Mouse (Mus musculus) cerebellum, postnatal 10 days (tissue): ENCODE measurements at regions not wholly inside any gene's neighbourhood (a gene's known extent, or its start where the extent isn't known, plus 50 kb on each side); places are given as distances from the start of the nearest gene placed in this dataset.

Experiments used
- DNase-seq, 2 experiments: peaks; one replicate each; pipeline ENCODE4 v3.0.0; 2021; ENCODE audit warnings: mixed read lengths in 2 of 2

DNA sequence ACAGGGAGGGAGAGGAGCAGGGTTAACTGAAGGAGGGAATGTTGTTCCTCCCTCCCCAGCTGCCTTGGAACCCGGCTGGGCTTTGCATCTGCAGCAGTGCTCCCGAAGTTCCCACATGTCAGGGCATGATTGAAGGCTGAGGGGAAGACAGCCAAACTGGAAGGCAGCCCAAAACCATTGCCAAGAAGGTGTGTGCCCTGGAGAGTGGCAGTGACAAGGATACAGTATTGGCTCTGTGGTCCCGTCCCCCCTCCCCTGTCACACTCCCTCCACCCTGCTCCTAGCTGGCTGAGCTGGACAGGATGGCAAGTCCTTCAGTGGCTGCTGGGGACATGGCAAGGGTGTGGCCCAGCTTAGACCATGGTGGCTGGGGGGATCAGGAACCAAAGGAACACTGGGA, 79.1 kb downstream of the Cyp26b1 start:
- DNase-seq: peak; percentile 42 to 53

DNA sequence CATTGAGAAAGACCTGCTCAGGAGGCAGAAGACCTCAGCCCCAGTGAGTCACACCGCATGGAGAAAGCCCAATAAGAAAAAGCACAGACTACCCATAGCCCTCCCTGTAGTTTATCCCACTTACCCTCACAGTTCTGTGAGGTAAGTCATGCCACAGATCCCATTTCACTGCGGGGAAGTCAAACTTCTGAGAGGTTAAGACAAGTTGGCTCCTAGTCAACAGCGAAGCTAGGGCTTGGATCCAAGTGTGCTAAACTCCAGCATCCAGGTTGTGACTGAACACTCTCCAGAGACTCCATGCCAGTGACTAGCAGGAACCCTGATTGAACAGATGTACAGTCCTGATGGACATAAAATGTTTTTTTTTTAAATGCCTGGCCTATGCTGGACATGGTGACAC, 85.1 kb downstream of the Cyp26b1 start:
- DNase-seq: peak in 1 of 2 experiments; percentile 20

DNA sequence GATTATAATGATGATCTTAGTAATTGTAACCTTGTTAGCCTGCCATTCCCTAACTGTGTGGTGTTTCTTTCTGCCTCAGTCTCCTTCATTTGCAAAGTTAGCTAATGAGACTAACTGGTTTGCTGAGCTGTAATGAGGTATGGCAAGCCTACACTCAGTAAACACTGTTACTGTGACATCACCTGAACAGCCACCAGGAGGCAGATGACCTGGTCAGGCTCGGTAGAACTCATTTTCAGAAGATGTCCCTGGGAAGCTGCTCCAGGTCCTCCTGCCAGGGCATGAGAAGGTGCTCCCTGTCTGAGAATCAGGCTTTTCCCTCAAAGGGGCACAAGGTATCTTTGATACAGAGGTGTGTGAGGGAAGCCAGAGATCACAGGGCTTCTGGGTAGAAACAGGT, 87.0 kb downstream of the Cyp26b1 start:
- no peak for DNase-seq

DNA sequence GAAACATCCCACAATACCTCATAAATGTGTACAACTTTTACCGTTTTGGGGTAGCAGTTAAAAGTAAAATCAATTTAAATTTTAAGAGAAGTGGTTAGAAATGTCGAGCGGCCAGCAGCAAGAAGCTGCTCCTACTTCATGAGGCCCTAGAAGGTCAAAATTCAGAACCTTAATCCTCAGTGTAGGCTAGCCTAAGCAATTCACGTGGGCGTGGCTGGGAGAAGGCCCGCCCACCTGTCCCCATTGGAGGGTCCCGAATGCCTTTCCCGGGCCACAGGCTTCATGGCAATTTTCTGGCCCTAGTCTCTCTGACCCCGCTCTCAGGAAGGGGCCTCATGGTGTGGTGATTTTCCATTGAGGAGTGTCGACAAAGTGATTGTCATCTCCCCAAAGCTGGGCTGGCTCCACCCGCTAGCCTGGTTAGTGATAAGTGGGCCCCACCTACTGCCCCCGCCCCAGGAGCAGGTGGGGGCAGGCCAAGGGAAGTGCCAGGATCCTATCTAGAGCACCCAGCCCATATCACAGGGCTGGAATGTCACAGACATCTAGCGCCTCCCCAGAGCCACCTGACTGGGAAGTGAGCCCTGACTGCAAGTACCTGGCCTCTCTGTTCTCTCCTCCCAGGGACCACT, 93.3 kb downstream of the Cyp26b1 start:
- no peak for DNase-seq

DNA sequence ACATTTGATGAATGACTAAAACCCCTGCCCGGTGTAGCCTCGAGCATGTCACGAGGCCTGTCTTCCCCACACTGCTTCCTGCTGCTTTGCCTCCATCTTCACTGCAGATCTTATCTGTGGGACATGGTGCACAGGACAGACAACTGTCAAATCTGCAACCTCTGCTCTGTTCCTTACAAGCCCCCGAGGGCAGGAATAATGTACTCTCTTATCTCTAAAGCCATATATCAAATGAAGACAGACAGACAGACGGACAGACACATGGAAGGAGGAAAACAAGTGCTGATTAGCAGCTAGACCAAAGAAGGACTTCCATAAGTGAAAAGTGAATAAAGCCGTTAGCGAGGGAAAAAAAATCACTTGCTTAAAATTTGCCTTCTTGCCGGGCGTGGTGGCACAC, 95.6 kb downstream of the Cyp26b1 start:
- no peak for DNase-seq

DNA sequence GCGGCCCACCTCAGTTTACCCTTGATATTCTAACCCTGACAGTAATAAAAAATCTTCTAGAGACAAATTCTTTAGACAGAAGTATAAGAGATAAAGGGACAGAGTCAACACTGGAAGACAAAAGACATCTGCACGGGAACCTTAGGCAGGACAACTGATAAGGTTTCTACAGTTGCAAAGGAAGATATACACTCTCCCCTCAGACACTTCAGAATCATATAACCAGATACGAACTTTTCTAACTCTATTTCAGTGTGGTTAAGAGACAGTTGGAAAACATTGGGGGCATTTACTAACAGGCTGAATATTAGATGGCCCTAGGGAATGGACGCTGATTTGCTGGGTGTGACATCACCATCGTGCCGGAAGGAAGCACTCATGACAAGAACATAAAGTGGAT, 100.0 kb downstream of the Cyp26b1 start:
- no peak for DNase-seq

DNA sequence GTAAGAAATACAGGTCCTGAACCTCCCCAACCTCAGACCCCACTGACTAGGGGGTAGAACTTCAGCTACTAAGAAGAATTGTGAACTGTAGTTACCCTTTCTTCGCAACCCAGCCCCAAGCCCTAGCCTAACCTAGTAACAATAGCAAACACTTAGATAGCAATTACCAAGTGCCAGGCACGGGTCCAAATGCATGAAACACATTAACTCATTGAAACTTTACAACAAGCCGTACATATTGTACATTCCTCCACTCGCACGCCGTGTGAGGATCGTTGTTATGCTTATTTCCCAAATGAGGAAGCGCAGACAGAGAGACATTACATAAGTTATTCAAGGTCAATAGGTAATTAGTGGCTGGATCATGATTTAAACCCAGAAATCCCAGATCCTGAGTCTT, 100.5 kb downstream of the Cyp26b1 start:
- no peak for DNase-seq

DNA sequence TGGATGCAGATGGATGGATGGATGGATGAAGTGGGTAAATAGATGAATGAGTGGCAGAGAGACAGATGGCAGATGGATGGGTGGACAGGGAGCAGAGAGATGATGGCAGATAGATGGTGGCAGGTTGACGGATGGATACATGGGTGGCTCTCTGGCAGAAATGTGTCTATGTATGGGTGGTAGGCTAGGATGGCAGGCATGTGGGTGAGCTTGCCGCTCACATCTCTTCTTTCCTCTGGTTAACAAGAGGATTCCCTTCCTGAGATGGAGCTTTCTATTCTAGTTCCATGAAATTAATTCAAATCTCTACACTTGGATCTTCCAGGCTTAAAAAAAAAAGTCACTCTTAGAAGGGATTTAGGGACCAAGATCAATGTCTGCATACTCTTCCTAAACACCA, 101.1 kb downstream of the Cyp26b1 start:
- no peak for DNase-seq

DNA sequence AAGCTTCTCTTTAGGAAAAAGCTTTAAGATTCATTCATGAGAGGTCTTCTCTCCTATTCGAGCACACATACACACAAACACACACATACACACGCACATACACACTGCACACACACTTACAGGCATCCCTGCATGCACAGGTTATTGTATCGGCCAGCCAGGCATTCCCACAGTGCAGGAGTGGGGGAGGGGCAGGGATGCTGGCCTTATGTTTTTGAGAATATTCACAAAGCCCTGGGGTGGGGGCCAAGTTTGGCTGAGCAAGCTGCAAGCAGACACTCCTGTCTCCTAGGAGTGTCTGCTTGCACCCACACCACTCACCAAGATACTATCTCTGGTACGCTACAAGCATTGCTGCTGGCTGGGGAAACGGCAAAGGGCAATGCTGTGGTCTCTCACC, 102.6 kb downstream of the Cyp26b1 start:
- peak; percentile 61 to 65 for DNase-seq

DNA sequence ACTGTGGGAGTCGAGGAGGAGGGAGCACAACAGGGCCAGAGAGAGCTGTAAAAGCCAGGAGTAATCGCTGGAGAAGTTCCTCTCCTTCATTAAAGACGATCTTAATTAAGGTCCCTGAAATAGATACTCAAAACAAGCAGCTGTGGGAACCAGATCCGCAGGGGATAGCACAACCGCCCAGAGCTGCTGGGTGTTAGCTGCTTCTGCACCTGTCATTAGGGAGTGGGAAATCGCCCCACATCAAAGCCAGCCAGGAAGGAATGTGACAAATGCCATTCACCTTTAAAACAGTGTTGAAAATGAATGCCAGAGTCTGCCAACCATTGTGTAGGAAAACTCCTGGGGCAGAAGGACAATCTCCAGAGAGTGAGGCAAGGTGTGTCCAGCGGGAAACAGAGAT, 112.5 kb downstream of the Cyp26b1 start:
- DNase-seq: no peak

DNA sequence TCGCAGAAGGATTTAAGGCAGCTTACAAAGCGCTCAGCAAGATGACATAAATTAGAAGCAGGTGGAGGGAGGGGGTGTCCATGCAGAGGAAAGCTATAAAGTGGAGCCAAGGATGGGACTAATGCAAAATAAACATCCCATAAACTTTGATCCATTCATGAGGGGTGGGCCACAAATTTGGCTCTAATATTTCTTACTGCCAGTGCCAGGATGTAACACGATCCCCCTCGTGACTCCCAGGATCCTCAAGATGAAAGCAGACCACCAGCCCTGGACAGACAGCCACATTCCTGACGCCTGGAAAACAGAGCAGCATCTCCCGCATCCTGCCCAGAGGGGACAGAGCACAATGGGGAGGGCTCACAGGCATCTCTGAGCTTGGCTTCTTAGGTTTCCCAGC, 116.6 kb downstream of the Cyp26b1 start:
- DNase-seq: no peak

DNA sequence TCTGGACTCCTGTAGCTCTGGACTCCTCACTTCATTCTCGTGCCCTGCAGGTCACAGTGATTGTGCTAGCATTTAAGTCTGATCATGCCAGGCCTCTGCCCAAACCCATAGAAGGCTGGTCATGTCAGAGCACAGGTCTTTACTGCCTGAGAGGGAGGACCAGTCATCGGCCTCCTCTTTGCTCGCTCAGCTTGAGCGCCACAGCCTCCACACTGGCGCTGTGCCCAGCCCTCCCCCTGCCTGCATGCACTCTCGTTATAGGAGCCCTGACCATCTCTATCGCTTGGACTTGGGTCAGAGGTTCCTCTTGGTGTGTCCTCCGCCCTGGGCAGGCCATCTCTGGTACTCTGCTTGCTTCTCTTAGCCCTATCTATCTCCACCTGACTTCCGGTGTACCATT, 117.2 kb downstream of the Cyp26b1 start:
- peak; percentile 76 to 82 for DNase-seq

DNA sequence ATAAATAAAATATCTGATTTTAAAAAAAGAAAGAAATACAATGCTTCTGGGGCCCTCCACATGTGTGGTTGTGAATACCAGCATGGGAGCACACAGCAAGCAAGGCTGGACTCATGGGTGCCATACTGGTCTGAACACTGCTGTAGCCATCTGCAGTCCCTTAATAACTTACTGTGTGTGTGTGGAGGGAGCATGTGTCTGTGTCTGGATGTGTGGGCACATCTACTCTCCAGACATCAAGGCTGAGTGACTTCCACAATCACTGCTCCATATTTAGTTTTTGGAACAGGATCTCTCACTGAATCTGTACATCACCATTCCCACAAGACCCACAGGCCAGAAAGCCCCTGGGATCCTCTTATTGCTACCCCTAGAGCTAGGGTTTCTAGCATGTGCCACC, 118.9 kb downstream of the Cyp26b1 start:
- DNase-seq: no peak

DNA sequence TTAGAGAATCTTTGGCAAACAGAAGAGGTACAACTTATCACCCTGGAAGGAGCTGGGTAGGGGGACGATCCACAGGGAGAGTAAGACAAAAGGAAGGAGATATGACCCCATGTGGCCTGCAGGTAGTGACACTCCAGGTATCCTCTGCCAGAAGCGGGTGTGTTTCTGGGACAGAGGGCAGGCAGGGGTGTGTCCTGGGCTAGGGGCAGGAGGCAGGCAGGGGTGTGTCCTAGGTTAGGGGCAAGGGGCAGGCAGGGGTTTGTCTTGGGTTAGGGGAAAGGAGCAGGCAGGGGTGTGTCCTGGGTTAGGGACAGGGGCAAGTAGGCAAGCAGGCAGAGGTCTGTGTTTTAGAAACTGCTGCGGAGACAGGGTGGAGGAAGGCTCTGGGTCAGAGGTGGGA, 120.5 kb downstream of the Cyp26b1 start:
- no peak for DNase-seq

DNA sequence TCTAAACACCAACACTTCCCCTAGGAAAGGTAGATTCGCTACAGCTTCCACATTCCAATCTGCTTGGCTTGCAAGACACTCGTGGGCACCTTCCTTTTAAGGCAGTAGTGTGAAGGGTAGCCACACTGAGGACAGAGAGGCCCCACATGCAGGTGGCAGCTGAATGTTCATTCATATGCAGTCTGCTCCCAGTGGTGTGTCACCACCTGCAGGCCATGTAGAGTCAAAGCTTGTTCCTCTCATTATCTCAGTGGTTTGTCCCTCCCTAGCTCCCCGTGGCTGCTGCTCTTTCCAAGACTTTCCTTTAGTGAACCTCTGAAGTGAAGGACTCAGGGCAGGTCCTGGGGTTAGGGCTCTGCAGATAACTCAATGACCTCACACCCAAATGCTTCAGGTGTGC, 121.4 kb downstream of the Cyp26b1 start:
- no peak for DNase-seq

DNA sequence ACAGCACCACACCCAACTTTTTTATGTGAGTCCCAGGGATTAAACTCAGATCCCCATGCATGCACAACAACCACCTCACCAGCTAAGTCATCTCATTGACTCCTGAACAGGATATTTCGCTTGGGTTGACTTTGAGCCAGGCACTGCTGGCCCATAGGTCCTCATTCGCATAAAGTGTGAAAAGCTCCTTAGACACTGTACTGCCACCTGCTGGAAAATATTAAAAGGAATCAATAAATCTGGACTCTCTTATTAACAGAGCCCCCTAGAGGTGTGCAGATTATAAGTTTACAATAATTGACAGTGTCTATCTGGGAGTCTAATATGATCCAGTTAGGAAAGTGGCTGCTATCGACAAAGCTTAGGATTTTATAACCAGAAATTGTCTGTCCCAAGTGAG, 126.4 kb downstream of the Cyp26b1 start:
- DNase-seq: peak; percentile 44 to 58

DNA sequence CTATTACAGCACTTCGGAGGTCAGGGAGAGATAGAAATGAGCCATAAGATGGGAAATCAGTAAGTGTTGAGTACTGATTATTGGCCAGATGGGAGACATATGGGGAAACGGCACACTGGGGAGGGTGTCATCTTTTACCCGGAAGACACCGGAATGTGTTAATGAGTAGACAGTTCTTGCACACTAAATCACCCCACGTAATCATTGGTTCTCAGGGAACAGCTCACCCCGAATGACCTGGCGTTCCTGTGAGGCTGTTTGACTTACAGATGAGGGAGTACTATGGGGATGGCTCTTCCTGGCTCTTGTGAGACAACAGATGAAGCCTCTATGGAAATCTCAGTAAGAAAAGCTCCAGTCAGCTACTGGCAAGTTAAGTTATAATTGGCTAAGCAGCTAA, 127.5 kb downstream of the Cyp26b1 start:
- peak in 1 of 2 experiments; percentile 25 for DNase-seq

DNA sequence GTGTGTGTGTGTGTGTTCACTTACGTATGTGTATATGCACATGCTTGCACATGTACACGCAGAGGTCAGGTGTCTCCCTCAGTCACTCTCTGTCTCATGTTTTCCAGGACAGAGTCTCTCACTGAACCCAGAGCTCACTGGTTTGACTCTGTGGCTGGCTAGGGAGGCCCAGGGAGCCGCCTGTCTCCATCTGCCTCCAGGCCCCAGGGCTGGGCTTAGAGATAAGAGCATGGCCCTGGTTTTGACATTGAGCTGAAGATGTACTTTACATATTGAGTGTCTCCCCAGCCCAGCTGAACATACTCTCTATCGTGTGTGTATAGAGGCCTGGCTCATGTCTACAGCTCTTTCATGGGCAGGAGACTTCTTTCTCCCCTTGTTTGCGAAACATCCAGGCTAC, 128.1 kb downstream of the Cyp26b1 start:
- DNase-seq: no peak

DNA sequence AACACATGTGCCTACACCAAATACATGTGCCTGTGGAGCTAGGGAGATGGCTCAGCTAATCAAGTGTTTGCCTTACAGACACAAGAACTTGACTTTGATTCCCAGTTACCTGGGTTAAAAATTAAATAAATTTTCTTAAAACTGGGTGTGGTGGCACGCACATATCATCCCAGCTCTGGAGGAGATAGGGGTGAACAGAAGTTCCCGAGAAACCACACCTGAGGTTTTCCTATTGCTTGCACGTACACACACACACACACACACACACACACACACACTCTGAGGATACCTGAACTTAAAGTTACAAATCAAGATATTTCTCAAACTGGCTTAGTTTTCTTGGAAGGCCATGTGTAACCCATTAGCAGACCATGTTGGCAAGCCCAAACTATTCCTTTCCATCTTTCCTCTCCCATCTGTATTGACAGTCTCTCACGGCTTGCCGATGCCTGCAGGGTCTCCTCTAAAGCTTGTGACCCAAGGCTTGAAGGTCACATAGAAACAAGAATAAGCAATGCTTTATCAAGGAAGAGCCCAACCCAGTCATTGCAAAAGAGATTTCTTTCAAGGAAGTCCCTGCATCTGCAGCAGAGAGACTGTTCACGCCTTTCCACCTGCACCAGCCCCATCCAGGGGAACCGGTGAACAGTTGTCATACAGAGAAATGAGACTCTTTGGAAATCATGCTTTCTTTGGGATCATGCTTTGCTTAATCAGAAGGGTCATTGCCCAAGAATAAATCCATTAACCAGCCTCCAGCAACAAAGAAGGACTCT, 129.9 kb downstream of the Cyp26b1 start:
- no peak for DNase-seq

DNA sequence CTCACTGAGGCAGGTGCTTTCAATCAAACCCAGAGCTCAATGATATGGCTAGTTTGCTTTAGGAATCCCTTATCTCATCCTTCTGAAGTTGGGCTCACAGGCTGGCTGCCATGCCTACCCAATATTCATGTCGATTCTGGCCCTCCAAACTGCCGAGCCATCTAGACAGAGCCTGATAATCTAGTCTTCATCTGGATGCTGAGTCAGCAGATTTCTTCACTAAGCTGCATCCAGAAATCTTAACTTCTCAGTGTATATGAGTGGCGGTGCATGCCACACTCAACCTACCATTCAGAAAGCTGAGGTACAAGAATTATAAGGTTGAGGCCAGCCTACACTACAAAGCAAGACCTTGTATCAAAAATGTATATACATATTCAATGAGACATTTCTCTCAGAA, 136.9 kb downstream of the Cyp26b1 start:
- DNase-seq: no peak

DNA sequence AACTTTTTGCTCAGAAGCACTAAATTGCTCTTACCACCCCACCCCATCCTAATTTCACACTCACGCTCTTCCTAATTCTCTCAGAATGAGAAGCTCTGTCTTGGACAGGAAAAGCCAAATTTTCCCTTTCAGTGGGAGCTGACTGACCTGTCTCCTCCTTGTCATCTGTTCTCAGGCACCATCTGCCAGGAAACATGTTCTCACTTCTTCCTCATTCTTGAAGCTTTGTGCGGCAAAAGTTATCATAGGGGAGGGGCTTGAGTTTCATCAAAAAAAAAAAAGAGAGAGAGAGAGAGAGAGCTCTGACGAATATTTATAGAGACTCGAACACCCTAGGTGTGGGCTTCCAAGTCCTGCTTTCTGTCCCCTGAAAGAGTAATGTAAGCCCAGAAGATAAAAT, 148.6 kb downstream of the Cyp26b1 start:
- DNase-seq: peak; percentile 28 to 29

DNA sequence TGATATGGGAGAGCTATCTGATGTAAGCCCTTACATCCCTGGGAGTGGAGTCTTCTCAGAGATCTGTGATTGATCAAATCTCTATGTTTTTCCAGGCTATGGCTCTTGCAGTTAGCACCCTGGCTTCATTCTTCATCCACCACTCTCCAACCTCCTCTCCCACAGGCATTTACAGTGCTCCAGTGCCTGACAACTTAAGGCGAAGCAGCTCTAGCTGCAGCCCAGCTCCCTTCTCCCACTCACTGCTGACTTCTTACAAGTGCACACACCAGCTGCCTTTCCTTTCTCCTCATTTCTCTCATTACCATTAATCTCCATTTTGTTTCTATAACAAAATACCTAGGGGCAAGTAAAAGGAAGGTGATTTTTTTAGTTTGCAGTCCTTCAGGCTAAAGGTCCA, 151.0 kb downstream of the Cyp26b1 start:
- no peak for DNase-seq

DNA sequence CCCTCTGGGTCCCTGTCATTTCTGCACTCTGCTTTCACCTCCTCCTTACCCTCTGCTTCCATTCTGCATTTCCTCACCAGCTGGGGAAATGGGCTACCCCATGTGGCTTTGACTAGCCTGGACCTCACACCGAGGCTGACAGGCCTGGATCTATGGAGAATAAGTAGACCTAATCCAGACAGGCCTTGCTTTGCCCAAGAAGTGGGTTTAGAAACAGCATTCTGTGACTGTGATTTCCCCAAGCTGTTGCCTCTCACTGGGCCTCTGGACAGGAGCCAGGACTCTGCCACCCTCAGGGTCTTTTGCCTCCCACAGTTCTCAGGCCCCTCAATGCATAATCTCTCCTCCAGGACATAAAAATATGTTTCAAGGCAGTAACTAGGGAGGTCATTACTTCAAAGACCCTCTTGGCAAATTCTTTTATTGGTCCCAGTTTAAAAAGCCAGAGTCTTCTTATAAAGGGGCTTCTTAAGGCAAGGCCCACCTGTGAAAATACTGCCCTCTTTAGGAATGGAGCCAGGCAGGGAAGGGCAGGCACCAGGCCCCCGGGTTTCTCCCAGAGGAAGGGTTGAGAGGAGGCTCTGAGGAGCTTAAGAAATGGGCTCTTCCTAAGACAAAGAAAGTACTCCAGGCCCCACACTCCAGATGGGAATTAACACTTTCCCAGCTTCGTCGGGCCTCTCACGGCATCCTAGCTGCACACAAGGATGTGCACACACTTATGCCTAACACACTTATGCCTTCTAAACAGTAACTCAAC, 151.8 kb downstream of the Cyp26b1 start:
- DNase-seq: no peak

DNA sequence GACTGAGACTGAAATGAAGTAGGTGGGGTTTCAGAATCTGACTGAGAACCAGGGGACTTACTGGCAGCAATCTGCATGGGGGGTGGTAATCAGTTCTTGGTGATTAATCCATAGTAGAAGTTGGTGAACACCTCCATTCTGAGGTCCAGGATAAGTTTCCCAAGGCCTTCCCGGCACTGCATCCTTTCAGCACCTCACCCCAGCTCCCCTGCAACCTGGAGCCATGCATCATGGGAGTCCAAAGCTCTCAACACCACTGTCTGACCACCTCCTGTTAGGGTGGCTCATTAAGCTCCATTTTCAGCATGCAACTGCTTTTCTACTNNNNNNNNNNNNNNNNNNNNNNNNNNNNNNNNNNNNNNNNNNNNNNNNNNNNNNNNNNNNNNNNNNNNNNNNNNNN, 157.0 kb downstream of the Cyp26b1 start:
- DNase-seq: no peak
